Comparison of ENCODE assay signal across 8 mouse cellular contexts in the genomic region with DNA sequence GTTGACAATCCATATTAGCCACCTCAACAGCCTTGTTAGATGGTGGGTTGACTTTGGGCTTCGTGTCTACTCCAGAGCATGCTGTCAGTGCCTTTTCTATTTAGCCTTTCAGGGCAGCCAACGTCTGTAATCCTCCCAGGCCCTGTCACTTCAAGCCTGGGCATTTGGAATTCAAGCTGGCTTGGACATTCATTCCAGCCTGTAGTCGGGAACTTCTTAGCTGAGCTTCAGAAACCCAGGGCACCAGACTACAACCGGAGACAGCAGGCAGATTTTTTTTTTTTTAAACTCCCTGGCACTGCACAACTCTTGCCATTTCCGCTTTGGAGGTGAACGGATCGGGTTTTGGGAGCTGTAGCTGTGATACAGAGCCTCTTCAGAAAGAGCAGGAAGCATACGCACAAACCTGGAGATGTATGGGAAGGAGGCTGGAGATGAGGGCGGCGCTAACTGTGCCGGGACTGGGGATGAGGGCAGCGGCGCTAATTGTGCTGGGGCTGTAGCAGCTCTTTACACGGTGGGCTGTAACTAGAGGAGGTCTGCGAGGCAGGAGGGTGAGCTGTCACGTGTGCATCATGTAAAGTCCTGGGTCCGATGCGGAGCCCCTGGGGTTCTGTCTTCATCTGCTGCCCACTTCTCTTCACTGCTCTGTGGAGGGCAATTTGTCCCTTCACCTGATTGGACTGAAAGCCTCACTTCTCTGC. TPM values are rescaled to one million over a fixed set of nuclear protein-coding genes. Genes with fewer than 3 reads are reported as not detected.
DNase-seq lines count a peak whose midpoint lies in the region; ATAC-seq and TF ChIP-seq lines count a peak whose summit lies in the region.
"Had no signal": no experiment of that assay in that cellular context is flagged by ENCODE, and none has a peak within 500 bp of the region (broad histone marks: within the 10 kb centered on the region; RNA-seq: fewer than 3 reads in every experiment).

No protein-coding gene starts in this region.

- no peaks in the 10 kb centered on the region for H3K9me3 ChIP-seq in kidney, embryonic 15.5 days (replicated peaks)
- no peaks in the 10 kb centered on the region for H3K9me3 ChIP-seq in embryonic facial prominence, embryonic 15.5 days (replicated peaks)
- H3K9me3 ChIP-seq in intestine, embryonic 15.5 days: no peaks in the 10 kb centered on the region

- H3K4me2 ChIP-seq in kidney, embryonic 15.5 days: peak overlapping the region; percentile 44
- H3K4me2 ChIP-seq in embryonic facial prominence, embryonic 15.5 days (replicated peaks): peak overlapping the region; percentile 37
- H3K4me2 ChIP-seq in intestine, embryonic 15.5 days (replicated peaks): peak overlapping the region; percentile 43

- H3K4me1 ChIP-seq in kidney, embryonic 15.5 days: peaks cover 24% of the 10 kb centered on the region
- peaks cover 17% of the 10 kb centered on the region for H3K4me1 ChIP-seq in embryonic facial prominence, embryonic 15.5 days
- H3K4me1 ChIP-seq in intestine, embryonic 15.5 days (replicated peaks): peaks cover 10% of the 10 kb centered on the region; the same call in 1 of the 2 replicates
- H3K4me1 ChIP-seq in olfactory bulb, adult 2 months (ENCODE audit: control insufficient read depth, insufficient read depth, low read length): peaks cover 6% of the 10 kb centered on the region

- 0 out of 2 replicates have a peak, but pooled peaks have one; percentile 18 for ATAC-seq in kidney, embryonic 15.5 days (replicated peaks; ENCODE audit: low FRiP score)
- no peak for ATAC-seq in embryonic facial prominence, embryonic 15.5 days (ENCODE audit: insufficient number of reproducible peaks, low FRiP score, low TSS enrichment, low read depth)
- no peak for ATAC-seq in intestine, embryonic 15.5 days

- peak overlapping the region; percentile 3; the same call in 1 of the 2 replicates for H3K4me3 ChIP-seq in kidney, embryonic 15.5 days (replicated peaks)
- peak overlapping the region; percentile 9; the same call in 1 of the 2 replicates for H3K4me3 ChIP-seq in embryonic facial prominence, embryonic 15.5 days (replicated peaks)
- H3K4me3 ChIP-seq in intestine, embryonic 15.5 days (replicated peaks): no peak overlapping the region
- peak overlapping the region; percentile 6 for H3K4me3 ChIP-seq in olfactory bulb, adult 2 months (ENCODE audit: insufficient read depth, low read depth, low read length)
- H3K4me3 ChIP-seq: erythroblast, embryonic 14.5 days had no signal

- H3K36me3 ChIP-seq in kidney, embryonic 15.5 days: no peaks in the 10 kb centered on the region
- H3K36me3 ChIP-seq in embryonic facial prominence, embryonic 15.5 days: no peaks in the 10 kb centered on the region
- no peaks in the 10 kb centered on the region for H3K36me3 ChIP-seq in intestine, embryonic 15.5 days

- 11% methylated on average over 18 of the region's 18 CpGs for WGBS in kidney, embryonic 15.5 days
- WGBS in embryonic facial prominence, embryonic 15.5 days: 14% methylated on average over 18 of the region's 18 CpGs
- WGBS in intestine, embryonic 15.5 days: 25% methylated on average over 18 of the region's 18 CpGs
- WGBS in olfactory bulb, adult 2 months: 15% methylated on average over 18 of the region's 18 CpGs

- 0 out of 2 replicates have a peak overlapping the region, but pooled peaks have one; percentile 0 for H3K27ac ChIP-seq in kidney, embryonic 15.5 days
- H3K27ac ChIP-seq in embryonic facial prominence, embryonic 15.5 days (replicated peaks): no peak overlapping the region
- H3K27ac ChIP-seq in intestine, embryonic 15.5 days: no peak overlapping the region
- no peak overlapping the region for H3K27ac ChIP-seq in olfactory bulb, adult 2 months (ENCODE audit: insufficient read depth, low read depth, low read length)

- H3K27me3 ChIP-seq in kidney, embryonic 15.5 days: no peaks in the 10 kb centered on the region
- H3K27me3 ChIP-seq in embryonic facial prominence, embryonic 15.5 days: no peaks in the 10 kb centered on the region
- no peaks in the 10 kb centered on the region for H3K27me3 ChIP-seq in intestine, embryonic 15.5 days (replicated peaks)

- H3K9ac ChIP-seq in kidney, embryonic 15.5 days: no peak overlapping the region; the same call in 1 of the 2 replicates
- no peak overlapping the region for H3K9ac ChIP-seq in embryonic facial prominence, embryonic 15.5 days
- H3K9ac ChIP-seq in intestine, embryonic 15.5 days: no peak overlapping the region

- TF ChIP-seq POLR2A in olfactory bulb, adult 2 months (IDR thresholded peaks at IDR 0.05; ENCODE audit: insufficient read depth, low read depth, low read length): no peak

- DNase-seq in kidney, postnatal 14 days: no peak
- no peak for DNase-seq in ovary, postnatal 14 days (ENCODE audit: low spot score)
- no peak for DNase-seq in thymus, postnatal 25 days

- TF ChIP-seq CTCF in olfactory bulb, adult 2 months (IDR thresholded peaks at IDR 0.05; ENCODE audit: insufficient read depth, low read depth, low read length): 0 out of 2 replicates have a peak, but pooled peaks have one; percentile 14

RNA-seq across cellular contexts. Expression of a gene that starts 21.3 kb away (rescaled TPM):
- 959 and 1,016 TPM in 2 replicates for polyA plus RNA-seq in kidney, embryonic 15.5 days (2015; fragmentation: Nextera tagmentation; extraction: Ambion mirVana)
- 863 and 870 TPM in 2 replicates for polyA plus RNA-seq in embryonic facial prominence, embryonic 15.5 days (2015; fragmentation: Nextera tagmentation; extraction: Ambion mirVana)
- 852 and 1,015 TPM in 2 replicates for polyA plus RNA-seq in intestine, embryonic 15.5 days (2015; fragmentation: Nextera tagmentation; extraction: Ambion mirVana)
- 2,934 TPM in 1 of 2 replicates, not detected in the other for polyA plus RNA-seq in olfactory bulb, adult 2 months (2012; ENCODE audit: insufficient read depth, insufficient read length, low replicate concordance, missing spikeins)

RNA-seq across cellular contexts. Expression of a gene that starts 21.4 kb away (rescaled TPM):
- polyA plus RNA-seq in kidney, embryonic 15.5 days (2015; fragmentation: Nextera tagmentation; extraction: Ambion mirVana): 19.0 and 20.4 TPM in 2 replicates
- 18.7 and 22.2 TPM in 2 replicates for polyA plus RNA-seq in embryonic facial prominence, embryonic 15.5 days (2015; fragmentation: Nextera tagmentation; extraction: Ambion mirVana)
- 14.0 and 15.4 TPM in 2 replicates for polyA plus RNA-seq in intestine, embryonic 15.5 days (2015; fragmentation: Nextera tagmentation; extraction: Ambion mirVana)
- polyA plus RNA-seq in olfactory bulb, adult 2 months (2012; ENCODE audit: insufficient read depth, insufficient read length, low replicate concordance, missing spikeins): not detected in 2 replicates

Comparison
In these comparisons a context has a peak if more than half of its experiments do, and no peak if none do; other contexts are left out.
1. RNA of a gene that starts 21.4 kb away (polyA plus RNA-seq): 18.7 to 22.2 TPM in embryonic facial prominence, embryonic 15.5 days, 19.0 to 20.4 TPM in kidney, embryonic 15.5 days and 14.0 to 15.4 TPM in intestine, embryonic 15.5 days; not detected in olfactory bulb, adult 2 months; every median in the first group is over 10 times any median in the second.
2. Peak in every context shown above with its lines, with median percentiles within 50 percentile points of each other: H3K4me2 ChIP-seq.